Mouse (Mus musculus): Measurements from ENCODE around the gene Spaar.

- TF ChIP-seq CTCF (IDR thresholded peaks at IDR 0.05; ENCODE audit: borderline replicate concordance, insufficient read depth, low read depth, low read length) (no peak), POLR2A (IDR thresholded peaks at IDR 0.05; ENCODE audit: borderline replicate concordance, insufficient read depth, low read length) (no peak)
Measured at GRCm38 (mm10) chr4:43757213-43757612, 27.4 kb downstream of the Spaar start.
